Mouse (Mus musculus): ENCODE data around the gene Gm9918. TPM values are rescaled to one million over a fixed set of nuclear protein-coding genes. Genes with fewer than 3 reads are reported as not detected.

The Gm9918 gene
- polyA plus RNA-seq, 1 experiment from 2014 or later = 0.11 TPM

DNA sequence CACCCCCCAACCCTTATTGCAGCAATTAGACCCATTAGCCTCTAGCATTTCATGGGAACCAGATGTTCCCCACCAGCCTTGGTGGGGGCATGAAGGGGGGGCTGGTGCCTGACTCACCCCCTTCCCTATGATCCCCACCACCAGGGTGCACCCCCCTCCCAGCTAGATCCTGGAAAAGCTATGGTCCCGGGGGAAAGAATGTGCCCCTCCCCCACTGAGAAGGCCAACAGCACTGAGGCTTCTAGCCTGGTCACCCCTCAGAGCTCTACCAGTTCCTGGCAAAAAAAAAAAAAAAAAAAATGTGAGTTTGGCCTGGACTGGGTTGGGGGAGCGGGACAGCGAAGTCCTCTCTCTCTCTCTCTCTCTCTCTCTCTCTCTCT lies 21.6 kb upstream of the Gm9918 start:
- peak overlapping the region; percentile 94; the same call in 1 of the 2 replicates for H3K27ac ChIP-seq (ENCODE audit: low read depth)
- H3K36me3 ChIP-seq (ENCODE audit: control insufficient read depth, insufficient read depth, low read length) = no peaks in the 10 kb centered on the region
- no peak overlapping the region; the same call in 1 of the 2 replicates for H3K9ac ChIP-seq (ENCODE audit: low read length)
- H3K4me2 ChIP-seq (ENCODE audit: low read length) = peak overlapping the region; percentile 95
- WGBS = 12% methylated on average over 3 of the region's 3 CpGs
- no peaks in the 10 kb centered on the region for H3K9me3 ChIP-seq (ENCODE audit: control insufficient read depth, low read length)
- peaks cover 41% of the 10 kb centered on the region for H3K4me1 ChIP-seq (replicated peaks; ENCODE audit: control insufficient read depth, insufficient read depth, low read length)
- no peak for ATAC-seq (replicated peaks; ENCODE audit: low FRiP score, low TSS enrichment, low read depth)
- H3K4me3 ChIP-seq (ENCODE audit: low read depth, low read length) = no peak overlapping the region
- no peaks in the 10 kb centered on the region for H3K27me3 ChIP-seq (replicated peaks; ENCODE audit: control insufficient read depth, insufficient read depth, low read length)
- no peak for DNase-seq (ENCODE audit: low spot score)

DNA sequence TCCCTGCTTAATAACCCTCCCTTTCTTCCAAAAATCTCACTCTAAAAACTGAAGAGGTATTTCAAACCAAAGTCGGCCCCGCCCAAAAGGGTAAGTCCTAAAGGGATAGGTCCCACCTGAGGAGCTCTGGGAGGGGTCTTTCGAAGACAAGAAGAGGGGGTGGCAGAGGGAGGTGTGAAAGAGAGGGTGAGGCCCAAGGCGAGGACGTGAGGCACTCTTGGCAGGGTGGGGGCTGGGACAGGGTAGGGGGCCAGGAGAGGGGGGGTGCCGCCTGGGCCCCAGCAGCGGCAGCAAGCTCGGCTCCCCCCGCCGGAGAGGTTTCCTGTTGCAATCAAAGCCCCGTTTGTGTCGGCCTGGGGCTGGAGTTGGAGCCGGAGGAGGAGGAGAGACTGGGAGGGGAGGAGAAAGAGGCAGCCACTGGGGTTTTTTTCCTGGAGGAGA lies 21.1 kb upstream of the Gm9918 start:
- no peaks in the 10 kb centered on the region for H3K27me3 ChIP-seq (replicated peaks; ENCODE audit: control insufficient read depth, insufficient read depth, low read length)

DNA sequence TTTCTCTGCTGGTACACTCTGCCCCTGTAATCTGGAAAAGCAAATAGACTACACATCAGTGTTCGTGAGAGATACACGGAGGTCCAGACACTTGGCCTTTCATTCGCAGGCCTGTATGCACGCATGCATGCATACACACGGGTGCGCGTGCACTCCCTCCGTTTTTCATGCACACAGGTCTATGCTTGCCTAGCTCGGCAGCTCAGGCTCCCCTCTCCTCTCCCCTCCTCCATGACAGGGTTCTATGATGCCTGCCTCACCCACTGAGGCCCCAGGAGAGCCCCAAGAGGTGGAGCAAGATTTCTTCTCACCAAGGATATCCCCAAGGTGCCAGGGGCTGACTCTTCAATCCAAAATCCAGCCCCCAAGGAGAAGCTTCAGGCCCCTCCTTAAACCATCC lies 20.4 kb upstream of the Gm9918 start:
- DNase-seq (ENCODE audit: low spot score) (no peak), ATAC-seq (replicated peaks; ENCODE audit: low FRiP score, low TSS enrichment, low read depth) (no peak)
- 46% methylated on average over 9 of the region's 9 CpGs for WGBS
- H3K4me1 ChIP-seq (replicated peaks; ENCODE audit: control insufficient read depth, insufficient read depth, low read length) = peaks cover 31% of the 10 kb centered on the region
- H3K9me3 ChIP-seq (ENCODE audit: control insufficient read depth, low read length) = no peaks in the 10 kb centered on the region
- H3K4me2 ChIP-seq (ENCODE audit: low read length) = peak overlapping the region; percentile 95
- no peak overlapping the region for H3K4me3 ChIP-seq (ENCODE audit: low read depth, low read length)
- no peak overlapping the region for H3K9ac ChIP-seq (ENCODE audit: low read length)
- no peaks in the 10 kb centered on the region for H3K27me3 ChIP-seq (replicated peaks; ENCODE audit: control insufficient read depth, insufficient read depth, low read length)
- H3K27ac ChIP-seq (ENCODE audit: low read depth) = peak overlapping the region; percentile 94
- H3K36me3 ChIP-seq (ENCODE audit: control insufficient read depth, insufficient read depth, low read length) = no peaks in the 10 kb centered on the region

More for the DNA sequence above, 21.1 kb upstream of the Gm9918 start:
- peaks cover 37% of the 10 kb centered on the region for H3K4me1 ChIP-seq (replicated peaks; ENCODE audit: control insufficient read depth, insufficient read depth, low read length)
- no peaks in the 10 kb centered on the region for H3K36me3 ChIP-seq (ENCODE audit: control insufficient read depth, insufficient read depth, low read length)
- peak overlapping the region; percentile 95 for H3K4me2 ChIP-seq (ENCODE audit: low read length)
- no peaks in the 10 kb centered on the region for H3K9me3 ChIP-seq (ENCODE audit: control insufficient read depth, low read length)
- peak overlapping the region; percentile 32; the same call in 1 of the 2 replicates for H3K9ac ChIP-seq (ENCODE audit: low read length)
- 8% methylated on average over 10 of the region's 13 CpGs for WGBS
- ATAC-seq (replicated peaks; ENCODE audit: low FRiP score, low TSS enrichment, low read depth) (no peak), DNase-seq (ENCODE audit: low spot score) (no peak)
- peak overlapping the region; percentile 16; the same call in 1 of the 2 replicates for H3K4me3 ChIP-seq (ENCODE audit: low read depth, low read length)
- peak overlapping the region; percentile 94 for H3K27ac ChIP-seq (ENCODE audit: low read depth)

GRCm38 (mm10) chr15:102250521-102250920 lies 19.8 kb upstream of the Gm9918 start:
- DNase-seq (ENCODE audit: low spot score) = no peak
- Histone ChIP-seq H3K9me3 (ENCODE audit: control insufficient read depth, low read length) (no peaks in the 10 kb centered on the region), H3K27ac (ENCODE audit: low read depth) (no peak overlapping the region), H3K4me2 (ENCODE audit: low read length) (no peak overlapping the region), H3K9ac (ENCODE audit: low read length) (no peak overlapping the region), H3K4me3 (ENCODE audit: low read depth, low read length) (no peak overlapping the region), H3K4me1 (replicated peaks; ENCODE audit: control insufficient read depth, insufficient read depth, low read length) (peaks cover 27% of the 10 kb centered on the region), H3K27me3 (replicated peaks; ENCODE audit: control insufficient read depth, insufficient read depth, low read length) (no peaks in the 10 kb centered on the region), H3K36me3 (ENCODE audit: control insufficient read depth, insufficient read depth, low read length) (no peaks in the 10 kb centered on the region)
- no peak for ATAC-seq (replicated peaks; ENCODE audit: low FRiP score, low TSS enrichment, low read depth)
- WGBS = 70% methylated on average over 5 of the region's 5 CpGs

- no peak overlapping the region for H3K9ac ChIP-seq (ENCODE audit: low read length)
- peaks cover 4% of the 10 kb centered on the region; the same call in 1 of the 2 replicates for H3K27me3 ChIP-seq (replicated peaks; ENCODE audit: control insufficient read depth, insufficient read depth, low read length)
- H3K9me3 ChIP-seq (ENCODE audit: control insufficient read depth, low read length) = no peaks in the 10 kb centered on the region
- DNase-seq (ENCODE audit: low spot score) = no peak
- no peak overlapping the region for H3K27ac ChIP-seq (ENCODE audit: low read depth)
- WGBS = 53% methylated on average over 13 of the region's 14 CpGs
- 0 out of 2 replicates have a peak overlapping the region, but pooled peaks have one; percentile 4 for H3K4me2 ChIP-seq (ENCODE audit: low read length)
- no peaks in the 10 kb centered on the region for H3K36me3 ChIP-seq (ENCODE audit: control insufficient read depth, insufficient read depth, low read length)
- H3K4me3 ChIP-seq (ENCODE audit: low read depth, low read length) = no peak overlapping the region
- ATAC-seq (replicated peaks; ENCODE audit: low FRiP score, low TSS enrichment, low read depth) = no peak
- H3K4me1 ChIP-seq (replicated peaks; ENCODE audit: control insufficient read depth, insufficient read depth, low read length) = peaks cover 19% of the 10 kb centered on the region
Observed at GRCm38 (mm10) chr15:102255547-102256255, 14.7 kb upstream of the Gm9918 start.

DNA sequence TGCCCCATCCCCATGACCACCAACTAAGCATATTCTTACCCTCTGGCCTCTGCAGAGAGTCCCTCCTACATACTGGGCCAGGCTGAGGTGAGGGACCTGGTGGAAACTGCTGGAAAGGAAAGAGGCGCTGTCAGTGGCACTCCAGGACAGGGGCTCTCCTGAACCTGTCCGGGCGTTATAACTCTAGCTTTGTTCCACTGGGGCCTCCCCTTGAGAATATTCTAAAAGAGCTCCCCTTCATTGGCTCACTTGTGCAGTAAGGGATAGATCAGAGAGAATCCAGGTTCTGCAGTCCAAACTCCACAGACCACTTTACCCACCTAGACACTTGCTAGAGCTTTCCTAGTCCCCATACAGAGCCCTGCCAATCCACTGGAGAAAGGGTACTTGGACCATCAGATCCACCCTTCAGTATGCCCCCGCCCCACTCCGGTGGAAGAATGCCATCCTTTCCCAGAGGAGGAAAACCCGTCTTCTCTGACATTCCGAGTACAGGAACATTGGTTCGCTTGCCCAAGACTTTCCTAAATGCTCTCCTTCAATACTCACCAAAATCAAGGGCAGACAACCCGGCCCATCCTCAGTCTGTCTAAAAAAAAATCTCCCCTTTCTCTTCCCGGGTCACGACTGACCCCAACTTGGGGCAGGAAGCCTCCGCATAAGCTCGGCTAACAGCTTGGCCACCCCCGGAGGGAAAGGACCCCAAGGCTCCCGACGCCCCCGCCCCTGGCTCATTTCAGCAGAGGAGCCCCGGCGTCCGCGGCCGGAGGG lies 13.7 kb upstream of the Gm9918 start:
- 10% methylated on average over 22 of the region's 22 CpGs for WGBS
- no peak for ATAC-seq (replicated peaks; ENCODE audit: low FRiP score, low TSS enrichment, low read depth)
- Histone ChIP-seq H3K9ac (ENCODE audit: low read length) (peak overlapping the region; percentile 33), H3K4me2 (ENCODE audit: low read length) (peak overlapping the region; percentile 95), H3K27me3 (replicated peaks; ENCODE audit: control insufficient read depth, insufficient read depth, low read length) (peaks cover 4% of the 10 kb centered on the region; the same call in 1 of the 2 replicates), H3K9me3 (ENCODE audit: control insufficient read depth, low read length) (no peaks in the 10 kb centered on the region), H3K4me3 (ENCODE audit: low read depth, low read length) (peak overlapping the region; percentile 47), H3K4me1 (replicated peaks; ENCODE audit: control insufficient read depth, insufficient read depth, low read length) (peaks cover 19% of the 10 kb centered on the region), H3K27ac (ENCODE audit: low read depth) (no peak overlapping the region), H3K36me3 (ENCODE audit: control insufficient read depth, insufficient read depth, low read length) (no peaks in the 10 kb centered on the region)
- no peak for DNase-seq (ENCODE audit: low spot score)

- peak within 1 kb of the TSS; percentile 95 for H3K4me2 ChIP-seq (ENCODE audit: low read length)
Observed at GRCm38 (mm10) chr15:102257202-102258075, 12.9 kb upstream of the Gm9918 start, which contains the start of gene Rarg. Rarg (minus strand) TSS chr15:102257517.

DNA sequence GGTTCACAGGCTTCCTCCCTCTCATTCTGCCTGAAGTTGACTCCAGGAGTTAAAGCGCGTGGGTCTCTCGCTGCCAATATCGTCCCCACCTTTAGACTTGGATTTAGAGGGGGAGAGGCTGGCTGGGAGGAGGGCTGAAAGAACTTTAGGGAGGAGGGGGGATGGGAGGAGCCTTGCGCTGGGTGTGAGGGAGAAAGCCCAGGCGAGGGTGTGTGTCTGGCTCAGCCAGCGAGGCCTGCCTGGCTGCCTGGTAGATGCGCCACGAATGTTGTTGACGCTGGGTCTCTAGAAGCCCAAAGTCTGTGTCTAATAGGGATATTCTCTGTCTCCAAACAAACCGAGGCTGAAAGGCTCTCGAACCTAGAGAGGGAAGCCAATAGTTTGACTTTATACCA lies 12.3 kb upstream of the Gm9918 start:
- ATAC-seq (replicated peaks; ENCODE audit: low FRiP score, low TSS enrichment, low read depth) (no peak), DNase-seq (ENCODE audit: low spot score) (no peak)
- H3K36me3 ChIP-seq (ENCODE audit: control insufficient read depth, insufficient read depth, low read length) = no peaks in the 10 kb centered on the region
- H3K4me1 ChIP-seq (replicated peaks; ENCODE audit: control insufficient read depth, insufficient read depth, low read length) = peaks cover 19% of the 10 kb centered on the region
- H3K27me3 ChIP-seq (replicated peaks; ENCODE audit: control insufficient read depth, insufficient read depth, low read length) = peaks cover 4% of the 10 kb centered on the region; the same call in 1 of the 2 replicates
- peak overlapping the region; percentile 95 for H3K4me2 ChIP-seq (ENCODE audit: low read length)
- H3K4me3 ChIP-seq (ENCODE audit: low read depth, low read length) = peak overlapping the region; percentile 47
- H3K27ac ChIP-seq (ENCODE audit: low read depth) = no peak overlapping the region; the same call in 1 of the 2 replicates
- WGBS = 14% methylated on average over 12 of the region's 12 CpGs
- H3K9ac ChIP-seq (ENCODE audit: low read length) = no peak overlapping the region; the same call in 1 of the 2 replicates
- no peaks in the 10 kb centered on the region for H3K9me3 ChIP-seq (ENCODE audit: control insufficient read depth, low read length)

More at GRCm38 (mm10) chr15:102257202-102258075, 12.9 kb upstream of the Gm9918 start, which contains the start of gene Rarg:
- H3K4me1 ChIP-seq (replicated peaks; ENCODE audit: control insufficient read depth, insufficient read depth, low read length) = peaks cover 19% of the 10 kb centered on the region
- ATAC-seq (replicated peaks; ENCODE audit: low FRiP score, low TSS enrichment, low read depth) (peak; percentile 40; the same call in 1 of the 2 replicates), DNase-seq (ENCODE audit: low spot score) (peak; percentile 77)
- H3K9ac ChIP-seq (ENCODE audit: low read length) = peak within 1 kb of the TSS; percentile 33
- no peaks in the 10 kb centered on the region for H3K9me3 ChIP-seq (ENCODE audit: control insufficient read depth, low read length)
- H3K4me3 ChIP-seq (ENCODE audit: low read depth, low read length) = peak within 1 kb of the TSS; percentile 47
- H3K27ac ChIP-seq (ENCODE audit: low read depth) = no peak within 1 kb of the TSS; the same call in 1 of the 2 replicates
- H3K36me3 ChIP-seq (ENCODE audit: control insufficient read depth, insufficient read depth, low read length) = no peaks in the 10 kb centered on the region
- under 1% methylated on average over 40 of the region's 46 CpGs for WGBS
- peaks cover 4% of the 10 kb centered on the region; the same call in 1 of the 2 replicates for H3K27me3 ChIP-seq (replicated peaks; ENCODE audit: control insufficient read depth, insufficient read depth, low read length)
